Mouse (Mus musculus): Measurements from ENCODE around the gene Ascc1.

- TF ChIP-seq CTCF (IDR thresholded peaks at IDR 0.05; ENCODE audit: low read depth, low read length) = no peak
- TF ChIP-seq POLR2A (IDR thresholded peaks at IDR 0.05; ENCODE audit: extremely low read depth, insufficient read depth, low read length) = no peak
Observed at GRCm38 (mm10) chr10:60002203-60002602, 402 bp upstream of the Ascc1 start.

All from liver, adult 2 months (tissue).